Mouse (Mus musculus) ES-Bruce4 (cell line): Measurements from ENCODE around the gene Insc.

Experiments
- CTCF ChIP-seq: IDR thresholded peaks from one replicate; pipeline ENCODE4 v1.8.1; 2011; ENCODE audit warnings: low read depth, low read length
- POLR2A ChIP-seq: IDR thresholded peaks from one replicate; pipeline ENCODE4 v1.8.1; 2011; ENCODE audit warnings: low read length; ENCODE audit not compliant: insufficient read depth

- no peak for TF ChIP-seq CTCF
- no peak for TF ChIP-seq POLR2A
Measured at GRCm38 (mm10) chr7:114896966-114897697, 153.6 kb downstream of the Insc start.
